Mouse (Mus musculus) liver, embryonic 12.5 days (tissue): ENCODE data around the gene Brf1. TPM values are rescaled to one million over a fixed set of nuclear protein-coding genes. Genes with fewer than 3 reads are reported as not detected.

Experiments
- ATAC-seq: fragments of 200-750 bp; cut with Nextera tagmentation; 2 replicates; pipeline ENCODE4 v1.8.0; 2017; ENCODE audit warnings: moderate number of reproducible peaks, mild to moderate bottlenecking, moderate library complexity
- H3K27ac ChIP-seq: fragments of 300-500 bp; sonication (generic); 2 replicates; pipeline ENCODE4 v1.5.1; 2016; ENCODE audit warnings: mild to moderate bottlenecking
- H3K27me3 ChIP-seq: fragments of 300-500 bp; sonication (generic); replicated peaks from 2 replicates; pipeline ENCODE4 v1.6.1; 2016; ENCODE audit warnings: mild to moderate bottlenecking, moderate library complexity
- H3K36me3 ChIP-seq: fragments of 300-500 bp; sonication (generic); 2 replicates; pipeline ENCODE4 v1.6.1; 2016; ENCODE audit warnings: mild to moderate bottlenecking, moderate library complexity
- H3K4me1 ChIP-seq: fragments of 300-500 bp; sonication (generic); 2 replicates; pipeline ENCODE4 v1.6.1; 2016
- H3K4me2 ChIP-seq: fragments of 300-500 bp; sonication (generic); 2 replicates; pipeline ENCODE4 v1.6.1; 2016; ENCODE audit warnings: mild to moderate bottlenecking, moderate library complexity
- H3K4me3 ChIP-seq: fragments of 300-500 bp; sonication (generic); 2 replicates; pipeline ENCODE4 v1.5.1; 2016; ENCODE audit warnings: mild to moderate bottlenecking, moderate library complexity
- H3K9ac ChIP-seq: fragments of 300-500 bp; sonication (generic); 2 replicates; pipeline ENCODE4 v1.6.1; 2016; ENCODE audit warnings: mild to moderate bottlenecking, moderate library complexity
- H3K9me3 ChIP-seq: fragments of 300-500 bp; sonication (generic); replicated peaks from 2 replicates; pipeline ENCODE4 v1.6.1; 2016; ENCODE audit warnings: mild to moderate bottlenecking, moderate library complexity
- WGBS: fragments of 180-500 bp; shearing (Covaris S2); methylation state at CpG from one replicate; pipeline ENCODE4 v1.1.7; 2016; ENCODE audit not compliant: insufficient replicate concordance; 5-methylcytosine and 5-hydroxymethylcytosine counted together
- polyA plus RNA-seq: library from polyadenylated mRNA; unstranded; fragments of >200 nt; fragmentation: Nextera tagmentation; extraction: Ambion mirVana; gene quantifications from 2 replicates; pipeline ENCODE4 v1.2.1, GENCODE M21; 2016

Gene Brf1
- polyA plus RNA-seq, 1 experiment from 2014 or later, result 47.1 TPM

DNA sequence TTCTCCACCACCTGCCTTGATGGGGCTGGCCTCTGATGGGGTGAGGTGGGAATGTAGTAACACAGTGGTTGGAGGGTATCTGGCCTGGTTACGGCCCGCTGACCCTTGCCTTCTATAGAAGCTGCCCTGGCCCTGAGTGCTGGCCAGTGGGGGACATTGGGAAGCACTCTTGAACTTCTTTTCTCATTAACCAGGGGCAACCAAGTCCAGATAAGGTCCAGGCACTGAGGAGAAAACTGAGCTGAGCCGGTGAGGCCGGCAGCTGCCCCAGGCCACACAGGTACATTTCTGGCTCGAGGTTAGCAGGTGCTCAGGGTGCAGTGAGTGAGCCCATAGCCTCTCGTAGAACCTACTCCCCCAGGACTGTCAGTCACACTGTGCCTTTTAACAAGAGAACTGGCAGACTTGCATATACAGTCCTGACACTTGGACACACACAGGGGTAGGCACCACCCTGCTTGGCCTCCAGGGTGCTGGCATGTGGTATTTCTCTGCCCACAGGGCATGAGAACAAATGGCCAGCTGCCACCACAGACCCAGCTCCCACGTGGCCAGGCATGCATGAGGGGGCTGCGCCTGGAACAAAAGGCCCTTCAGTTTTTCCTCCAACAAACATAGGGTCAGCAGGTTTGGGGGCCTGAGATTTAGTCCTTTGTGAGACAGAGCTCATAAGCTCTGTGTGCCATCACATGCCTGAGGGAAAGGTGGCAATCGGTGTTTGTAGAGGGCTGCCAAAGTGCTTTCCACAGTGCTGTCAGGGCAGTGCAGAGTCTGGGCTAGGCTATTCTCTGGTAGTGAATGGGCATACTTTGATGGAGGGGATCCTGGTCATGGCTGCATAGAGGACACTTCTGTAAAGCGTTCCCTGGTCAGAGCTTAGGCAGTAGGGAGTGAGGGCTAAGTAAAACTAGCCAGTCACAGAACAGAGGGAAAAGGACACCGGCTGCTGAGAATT lies 32.1 kb upstream of the Brf1 start:
- H3K4me1 ChIP-seq, result peaks cover 73% of the 10 kb centered on the region
- WGBS, result 77% methylated on average over 11 of the region's 11 CpGs
- no peak for ATAC-seq
- H3K4me2 ChIP-seq, result 0 out of 2 replicates have a peak overlapping the region, but pooled peaks have one; percentile 56
- H3K4me3 ChIP-seq, result no peak overlapping the region
- H3K36me3 ChIP-seq, result peaks cover 9% of the 10 kb centered on the region
- peak overlapping the region; percentile 90 for H3K27ac ChIP-seq
- peak overlapping the region; percentile 17; the same call in 1 of the 2 replicates for H3K9ac ChIP-seq
- no peaks in the 10 kb centered on the region for H3K27me3 ChIP-seq
- no peaks in the 10 kb centered on the region for H3K9me3 ChIP-seq

DNA sequence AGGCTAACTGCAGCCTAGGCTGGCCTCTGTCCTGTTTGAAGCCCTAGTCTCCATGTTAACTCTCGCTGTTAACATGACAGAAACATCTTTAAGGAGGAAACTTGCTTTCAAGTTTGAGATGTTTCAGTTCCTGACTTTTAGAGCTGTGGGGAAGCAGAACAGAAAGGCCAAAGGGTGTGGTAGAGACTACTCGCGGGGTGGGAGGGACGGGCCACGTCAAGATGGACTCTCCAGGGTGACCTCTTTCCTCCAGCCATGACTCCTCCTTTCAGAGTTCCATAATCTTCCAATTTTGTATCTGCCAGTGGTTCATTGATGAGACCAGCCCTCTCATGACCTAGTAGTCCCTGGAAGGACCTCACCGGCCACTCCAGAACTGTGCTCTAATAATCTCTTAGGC lies 30.9 kb upstream of the Brf1 start:
- peak overlapping the region; percentile 90 for H3K27ac ChIP-seq
- peak overlapping the region; percentile 56 for H3K4me2 ChIP-seq
- no peaks in the 10 kb centered on the region for H3K9me3 ChIP-seq
- peaks cover 62% of the 10 kb centered on the region for H3K4me1 ChIP-seq
- H3K4me3 ChIP-seq, result no peak overlapping the region
- ATAC-seq, result peak; percentile 43
- 63% methylated on average over 6 of the region's 6 CpGs for WGBS
- peak overlapping the region; percentile 57 for H3K9ac ChIP-seq
- H3K36me3 ChIP-seq, result peaks cover 15% of the 10 kb centered on the region
- no peaks in the 10 kb centered on the region for H3K27me3 ChIP-seq

DNA sequence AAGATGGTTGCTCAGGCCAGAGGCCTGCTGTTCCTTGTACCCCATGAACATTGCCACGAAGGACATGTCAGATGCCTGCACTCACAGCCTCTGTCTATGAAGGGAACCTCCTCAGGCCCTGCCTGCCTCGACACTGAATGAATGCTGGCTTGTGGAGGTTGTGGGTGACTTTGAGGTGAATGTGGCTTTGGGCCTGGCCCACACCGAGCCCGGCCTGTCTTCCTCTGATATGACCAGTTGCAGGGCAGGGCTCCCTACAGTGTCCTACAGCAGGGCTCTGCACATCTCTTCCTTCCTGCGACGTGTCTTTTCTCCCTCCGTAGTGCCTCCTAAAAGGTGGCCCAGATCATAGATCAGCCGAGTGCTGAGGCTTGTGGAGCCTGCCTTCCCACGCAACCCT lies 30.5 kb upstream of the Brf1 start:
- H3K4me2 ChIP-seq, result peak overlapping the region; percentile 56

DNA sequence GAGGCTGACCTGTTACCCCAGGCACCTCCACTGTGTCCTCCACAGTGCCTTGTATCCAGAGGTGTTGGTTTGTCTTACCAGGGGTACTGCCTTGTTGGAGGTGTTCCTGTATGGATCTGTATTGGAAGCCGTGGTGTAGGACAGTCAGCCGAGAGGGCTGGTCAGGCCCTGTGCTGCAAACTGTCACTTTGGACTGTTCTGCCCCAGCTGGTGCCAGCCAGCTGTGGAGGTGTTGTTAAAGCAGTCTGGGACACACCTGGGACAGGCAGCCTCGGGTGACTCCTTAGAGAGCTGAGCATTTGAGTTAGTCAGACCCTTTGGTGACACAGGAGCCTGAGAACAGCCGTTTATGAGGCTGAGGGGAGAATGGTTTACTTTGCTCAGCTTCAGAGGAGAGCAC lies 29.5 kb upstream of the Brf1 start:
- WGBS, result 69% methylated on average over 4 of the region's 4 CpGs
- no peak for ATAC-seq
- Histone ChIP-seq H3K9ac (0 out of 2 replicates have a peak overlapping the region, but pooled peaks have one; percentile 57), H3K9me3 (no peaks in the 10 kb centered on the region), H3K27ac (peak overlapping the region; percentile 90), H3K36me3 (peaks cover 18% of the 10 kb centered on the region), H3K4me3 (no peak overlapping the region), H3K27me3 (no peaks in the 10 kb centered on the region), H3K4me1 (peaks cover 50% of the 10 kb centered on the region), H3K4me2 (no peak overlapping the region)

More for the DNA sequence above, 30.5 kb upstream of the Brf1 start:
- Histone ChIP-seq H3K9ac (peak overlapping the region; percentile 57), H3K9me3 (no peaks in the 10 kb centered on the region), H3K36me3 (peaks cover 17% of the 10 kb centered on the region), H3K4me1 (peaks cover 57% of the 10 kb centered on the region), H3K27ac (peak overlapping the region; percentile 90), H3K27me3 (no peaks in the 10 kb centered on the region), H3K4me3 (no peak overlapping the region)
- peak; percentile 91 for ATAC-seq
- WGBS, result 13% methylated on average over 9 of the region's 9 CpGs

DNA sequence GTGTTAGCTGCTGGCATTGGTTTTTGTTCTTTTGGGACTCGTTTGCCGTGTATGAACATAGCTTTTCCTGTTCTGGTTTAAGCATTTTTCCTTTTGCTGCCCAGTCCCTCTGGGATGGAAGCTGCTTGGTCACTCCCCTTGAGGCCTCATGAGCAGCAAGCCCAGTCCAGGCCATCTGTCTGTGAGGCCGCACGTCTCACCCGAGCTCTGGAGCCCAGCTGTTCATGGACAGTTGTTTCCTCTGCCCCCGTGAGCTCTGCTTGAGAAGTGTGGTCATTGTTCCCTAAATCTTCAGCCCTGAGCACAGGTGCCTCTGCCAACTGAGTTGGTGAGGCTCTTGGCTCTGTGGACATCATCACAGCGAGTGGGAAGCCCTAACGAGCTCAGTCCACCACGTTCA lies 28.4 kb upstream of the Brf1 start:
- Histone ChIP-seq H3K27me3 (no peaks in the 10 kb centered on the region), H3K4me1 (peaks cover 38% of the 10 kb centered on the region), H3K9me3 (no peaks in the 10 kb centered on the region), H3K4me3 (no peak overlapping the region), H3K4me2 (no peak overlapping the region), H3K36me3 (peaks cover 21% of the 10 kb centered on the region), H3K9ac (no peak overlapping the region), H3K27ac (no peak overlapping the region)
- no peak for ATAC-seq
- 80% methylated on average over 9 of the region's 9 CpGs for WGBS

DNA sequence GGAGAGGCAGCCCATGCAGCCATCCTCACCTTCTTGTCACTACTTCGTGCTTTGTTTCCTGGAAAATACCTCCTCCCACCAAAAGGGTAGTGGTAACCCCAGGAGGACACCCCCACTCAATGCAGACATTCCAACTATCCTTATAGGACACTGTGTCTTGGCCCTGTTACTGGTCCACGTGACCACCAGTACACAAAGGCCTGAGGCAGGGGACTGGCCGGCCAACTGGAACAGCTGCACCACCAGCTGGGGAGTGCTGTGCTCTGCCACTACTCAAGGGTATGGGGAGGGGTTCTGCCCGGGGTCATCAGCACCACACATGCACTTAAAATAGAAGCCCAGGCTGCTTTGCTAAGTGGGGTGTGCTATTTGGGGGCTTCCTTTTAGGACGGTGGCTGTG lies 27.6 kb upstream of the Brf1 start:
- Histone ChIP-seq H3K36me3 (peaks cover 29% of the 10 kb centered on the region), H3K9ac (no peak overlapping the region), H3K9me3 (no peaks in the 10 kb centered on the region), H3K4me3 (no peak overlapping the region), H3K27me3 (no peaks in the 10 kb centered on the region), H3K4me1 (peaks cover 39% of the 10 kb centered on the region), H3K4me2 (no peak overlapping the region), H3K27ac (no peak overlapping the region)
- WGBS, result 75% methylated on average over 5 of the region's 5 CpGs
- no peak for ATAC-seq

DNA sequence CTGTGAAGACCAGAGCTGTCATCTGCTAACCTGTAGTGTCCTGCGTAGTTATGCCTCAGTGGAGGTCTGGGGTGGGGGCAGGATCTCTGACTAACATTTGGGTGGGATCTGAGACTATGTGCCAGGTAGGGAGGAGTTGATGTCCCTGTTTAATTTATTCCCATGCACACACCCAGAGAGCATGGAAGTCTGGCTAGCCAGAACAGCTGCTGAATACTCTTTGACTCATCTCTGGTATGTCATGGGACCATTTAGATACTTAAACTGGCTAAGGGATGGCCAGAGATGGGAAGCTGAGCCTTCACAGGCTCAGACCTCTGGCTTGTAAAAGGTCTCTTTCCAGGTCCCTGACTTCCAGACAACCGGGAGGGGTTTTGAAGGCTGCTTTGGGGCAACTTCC lies 27.0 kb upstream of the Brf1 start:
- Histone ChIP-seq H3K4me2 (no peak overlapping the region), H3K4me3 (no peak overlapping the region), H3K27me3 (no peaks in the 10 kb centered on the region), H3K9ac (no peak overlapping the region), H3K36me3 (peaks cover 30% of the 10 kb centered on the region), H3K27ac (no peak overlapping the region), H3K9me3 (no peaks in the 10 kb centered on the region), H3K4me1 (peaks cover 37% of the 10 kb centered on the region)
- ATAC-seq, result no peak
- WGBS, result 85% methylated on average over 2 of the region's 2 CpGs

DNA sequence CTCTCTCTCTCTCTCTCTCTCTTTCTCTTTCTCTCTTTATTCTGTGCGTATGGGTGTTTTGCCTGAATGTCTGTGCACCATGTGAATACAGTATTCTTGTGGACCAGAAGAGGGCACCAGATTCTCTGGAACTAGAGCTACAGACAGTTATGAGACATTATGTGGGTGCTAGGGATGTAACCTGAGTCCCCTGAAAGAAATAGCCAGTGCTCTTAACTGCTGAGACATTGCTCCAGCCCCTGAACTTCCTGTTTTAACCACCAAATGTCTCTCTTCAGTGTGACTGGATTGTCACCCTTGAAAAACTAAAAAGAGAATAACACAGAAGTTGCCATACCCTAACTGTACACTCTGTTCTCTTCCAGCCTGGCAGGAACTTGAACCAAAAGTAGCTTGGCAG lies 26.1 kb upstream of the Brf1 start:
- Histone ChIP-seq H3K4me1 (peaks cover 28% of the 10 kb centered on the region), H3K4me2 (no peak overlapping the region), H3K27me3 (no peaks in the 10 kb centered on the region), H3K9ac (no peak overlapping the region), H3K36me3 (peaks cover 35% of the 10 kb centered on the region), H3K4me3 (no peak overlapping the region), H3K27ac (no peak overlapping the region), H3K9me3 (no peaks in the 10 kb centered on the region)
- 79% methylated on average over 1 of the region's 1 CpGs for WGBS
- ATAC-seq, result no peak

DNA sequence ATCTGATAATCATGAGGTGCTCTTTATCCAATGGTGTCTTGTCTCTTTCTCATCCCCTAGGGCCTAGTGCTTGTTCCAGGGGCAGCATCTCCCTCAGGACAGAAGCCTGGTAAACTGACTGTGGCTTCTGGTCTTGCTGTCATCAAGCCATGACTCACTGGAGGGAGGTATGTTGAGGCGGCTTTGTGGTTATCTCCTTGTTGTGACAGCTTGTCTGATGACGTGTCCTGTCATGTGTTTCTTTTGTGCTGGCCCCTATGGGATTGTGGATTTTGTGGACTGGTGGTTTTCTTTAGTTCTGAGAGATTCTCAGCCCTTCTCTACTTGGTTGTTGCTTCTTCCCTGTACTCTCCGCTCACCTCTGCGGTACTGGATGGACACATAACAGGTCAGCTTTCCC lies 22.6 kb upstream of the Brf1 start:
- Histone ChIP-seq H3K9me3 (no peaks in the 10 kb centered on the region), H3K4me3 (no peak overlapping the region), H3K4me1 (peaks cover 13% of the 10 kb centered on the region), H3K27me3 (no peaks in the 10 kb centered on the region), H3K36me3 (peaks cover 48% of the 10 kb centered on the region), H3K27ac (no peak overlapping the region), H3K9ac (no peak overlapping the region), H3K4me2 (no peak overlapping the region)
- WGBS, result 51% methylated on average over 4 of the region's 4 CpGs
- ATAC-seq, result no peak

DNA sequence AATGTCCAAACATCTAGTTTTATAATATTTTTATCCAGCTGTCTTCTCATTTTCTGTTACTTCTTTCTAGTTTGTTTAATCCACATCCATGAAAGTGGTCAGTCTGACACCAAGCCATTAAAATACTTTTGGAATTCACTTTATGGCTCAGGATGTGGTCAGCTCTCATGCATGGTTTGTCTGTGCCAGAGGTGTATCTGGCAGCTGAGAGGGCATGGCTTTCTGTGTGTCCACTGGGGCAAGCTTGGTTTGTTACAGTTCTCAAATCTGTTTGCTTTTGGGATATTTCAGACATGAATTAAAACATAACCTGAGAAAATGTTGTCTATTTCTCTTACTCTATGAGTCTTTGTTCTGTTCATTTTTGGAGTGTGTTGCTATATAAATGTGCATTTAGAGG lies 21.0 kb upstream of the Brf1 start:
- Histone ChIP-seq H3K4me2 (no peak overlapping the region), H3K9ac (no peak overlapping the region), H3K9me3 (no peaks in the 10 kb centered on the region)

DNA sequence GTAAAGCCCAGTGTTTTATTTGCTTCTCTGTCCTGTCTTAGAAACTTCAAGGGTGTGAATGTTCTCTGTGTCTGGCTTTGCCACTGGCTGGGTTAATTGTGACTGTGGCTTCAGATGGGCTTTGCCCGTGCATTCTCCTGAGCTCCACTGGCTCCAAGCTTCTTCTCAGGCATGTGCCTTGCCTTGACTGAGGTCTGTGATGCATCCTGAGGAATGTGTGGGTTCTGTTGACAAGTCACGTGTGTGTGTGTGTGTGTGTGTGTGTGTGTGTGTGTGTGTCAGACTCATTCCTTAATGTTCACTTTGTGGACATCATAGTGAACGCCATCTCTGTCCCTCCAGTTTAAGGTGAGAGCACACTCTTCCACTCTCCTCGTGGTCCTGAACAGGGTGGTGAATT lies 18.3 kb upstream of the Brf1 start:
- no peak for ATAC-seq
- H3K9ac ChIP-seq, result no peak overlapping the region
- peaks cover 48% of the 10 kb centered on the region for H3K4me1 ChIP-seq
- no peak overlapping the region for H3K27ac ChIP-seq
- H3K4me2 ChIP-seq, result no peak overlapping the region
- WGBS, result 72% methylated on average over 4 of the region's 4 CpGs
- no peaks in the 10 kb centered on the region for H3K27me3 ChIP-seq
- H3K9me3 ChIP-seq, result no peaks in the 10 kb centered on the region
- peaks cover 30% of the 10 kb centered on the region for H3K36me3 ChIP-seq
- no peak overlapping the region for H3K4me3 ChIP-seq

More for the DNA sequence above, 21.0 kb upstream of the Brf1 start:
- no peak overlapping the region for H3K4me3 ChIP-seq
- peaks cover 27% of the 10 kb centered on the region for H3K4me1 ChIP-seq
- no peaks in the 10 kb centered on the region for H3K27me3 ChIP-seq
- ATAC-seq, result no peak
- no peak overlapping the region for H3K27ac ChIP-seq
- H3K36me3 ChIP-seq, result peaks cover 38% of the 10 kb centered on the region

DNA sequence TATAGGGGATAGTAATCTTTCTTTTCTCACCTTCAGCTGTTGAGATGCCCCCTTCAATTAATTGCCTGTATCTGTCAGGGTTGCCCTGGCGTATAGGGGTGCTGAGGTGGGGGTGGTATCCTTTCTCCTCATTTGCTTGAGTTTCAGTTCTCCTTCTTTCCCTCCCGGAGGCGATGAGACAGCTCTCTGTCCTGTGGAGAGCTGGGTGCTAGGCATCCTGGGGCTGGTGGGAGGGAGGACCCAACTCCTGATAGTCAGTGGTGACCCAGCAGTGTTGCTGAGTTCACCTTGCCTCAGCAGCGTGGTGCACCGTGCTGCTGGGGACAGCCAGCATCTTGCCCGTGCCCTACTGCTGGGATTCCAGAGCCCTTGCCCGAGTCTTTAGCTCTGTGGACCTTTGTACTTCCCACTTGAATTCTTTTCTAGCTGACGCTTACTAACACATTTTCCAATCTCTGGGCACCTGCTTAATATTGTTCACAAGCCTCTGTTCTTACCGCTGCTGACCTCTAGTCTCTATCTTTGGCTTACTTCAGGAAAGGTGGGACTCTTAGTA lies 17.0 kb upstream of the Brf1 start:
- WGBS, result 71% methylated on average over 9 of the region's 9 CpGs
- no peaks in the 10 kb centered on the region for H3K9me3 ChIP-seq
- no peak for ATAC-seq
- H3K4me1 ChIP-seq, result peaks cover 52% of the 10 kb centered on the region
- peaks cover 22% of the 10 kb centered on the region for H3K36me3 ChIP-seq
- no peak overlapping the region; the same call in 1 of the 2 replicates for H3K27ac ChIP-seq
- H3K27me3 ChIP-seq, result no peaks in the 10 kb centered on the region
- H3K4me3 ChIP-seq, result no peak overlapping the region
- no peak overlapping the region for H3K4me2 ChIP-seq
- no peak overlapping the region for H3K9ac ChIP-seq
